Mouse (Mus musculus) right cerebral cortex, postnatal 36 days (tissue): ENCODE measurements at regions not wholly inside any gene's neighbourhood (a gene's known extent, or its start where the extent isn't known, plus 50 kb on each side); places are given as distances from the start of the nearest gene placed in this dataset.

Experiments used
- DNase-seq, 2 experiments: peaks; one replicate each; pipeline ENCODE4 v3.0.0; 2022; ENCODE audit warnings: low spot score in 2 of 2, mixed read lengths in 1 of 2

GRCm38 (mm10) chr1:16007809-16008208, 85.3 kb downstream of the 4930444P10Rik start:
- DNase-seq: no peak

GRCm38 (mm10) chr1:16006888-16007287, 86.2 kb downstream of the 4930444P10Rik start:
- no peak for DNase-seq

- DNase-seq: no peak
Measured at GRCm38 (mm10) chr1:15997135-15997534, 96.0 kb downstream of the 4930444P10Rik start.

- DNase-seq: no peak
Measured at GRCm38 (mm10) chr1:15996341-15996740, 96.8 kb downstream of the 4930444P10Rik start.

- peak in 1 of 2 experiments; percentile 4 for DNase-seq
Measured at GRCm38 (mm10) chr1:15993561-15994410, 99.3 kb downstream of the 4930444P10Rik start.

GRCm38 (mm10) chr1:15990982-15991381, 102.1 kb downstream of the 4930444P10Rik start:
- no peak for DNase-seq

GRCm38 (mm10) chr1:15985579-15985978, 107.5 kb downstream of the 4930444P10Rik start:
- DNase-seq: no peak

GRCm38 (mm10) chr1:15979333-15979732, 113.8 kb downstream of the 4930444P10Rik start:
- no peak for DNase-seq

GRCm38 (mm10) chr1:15959578-15959977, 133.5 kb downstream of the 4930444P10Rik start:
- no peak for DNase-seq

- no peak for DNase-seq
Measured at GRCm38 (mm10) chr1:15958661-15959060, 134.5 kb downstream of the 4930444P10Rik start.

GRCm38 (mm10) chr1:15943662-15944061, 149.5 kb downstream of the 4930444P10Rik start:
- peak; percentile 32 to 64 for DNase-seq

- no peak for DNase-seq
Measured at GRCm38 (mm10) chr1:15943041-15943440, 150.1 kb downstream of the 4930444P10Rik start.
